Mouse (Mus musculus) B cell, adult 62 days (primary cell): Measurements from ENCODE around the gene Vamp9. TPM values are rescaled to one million over a fixed set of nuclear protein-coding genes. Genes with fewer than 3 reads are reported as not detected.

ENCODE experiments used
- total RNA-seq: library from RNA; stranded (reverse); gene quantifications from 4 replicates; pipeline ENCODE4 v1.2.4, GENCODE M21; 2023

Gene Vamp9
- not detected in 4 replicates for total RNA-seq

GRCm38 (mm10) chr5:99906181-99906956, at the start of gene Vamp9:
TSS of gene Vamp9 (plus strand) at chr5:99906254.

GRCm38 (mm10) chr5:99978699-99979442, 72.8 kb downstream of the Vamp9 start, which contains the start of the genes Hnrnpd and 4930524J08Rik:
TSS of gene Hnrnpd (minus strand) at chr5:99978938.
TSS of gene 4930524J08Rik (plus strand) at chr5:99979061.

Other genes with a start within 250 kb of the Vamp9 start
- gene Rasgef1b, start 177.2 kb upstream of the Vamp9 start, total RNA-seq, result 264 to 300 TPM (median 283 TPM) in 4 replicates
- gene Hnrnpd, start 72.7 kb downstream of the Vamp9 start, total RNA-seq, result 285 to 313 TPM (median 304 TPM) in 4 replicates
- gene 4930524J08Rik, start 72.8 kb downstream of the Vamp9 start, total RNA-seq, result 1.1 to 2.4 TPM (median 1.8 TPM) in 3 of 4 replicates, not detected in the other
- 377 to 390 TPM (median 379 TPM) in 4 replicates for gene Hnrnpdl, start 133.4 kb downstream of the Vamp9 start, total RNA-seq
- 16.0 to 28.3 TPM (median 23.3 TPM) in 4 replicates for gene Enoph1, start 133.7 kb downstream of the Vamp9 start, total RNA-seq